Mouse (Mus musculus) liver, postnatal 0 days (tissue): ENCODE data around the gene Chsy1. TPM values are rescaled to one million over a fixed set of nuclear protein-coding genes. Genes with fewer than 3 reads are reported as not detected.
A peak's percentile ranks its signal among the peaks of the same experiment; 100 is the strongest.

Experiments
- ATAC-seq: fragments of 200-750 bp; cut with Nextera tagmentation; 2 replicates; pipeline ENCODE4 v1.8.0; 2017; ENCODE audit warnings: mild to moderate bottlenecking, moderate library complexity
- DNase-seq: peaks from one replicate; pipeline ENCODE4 v3.0.0-alpha.2; 2016
- H3K27ac ChIP-seq: fragments of 300-500 bp; sonication (generic); 2 replicates; pipeline ENCODE4 v1.5.1; 2014; ENCODE audit warnings: antibody characterized with exemption, moderate library complexity, mild to moderate bottlenecking, low read depth
- H3K27me3 ChIP-seq: fragments of 300-500 bp; sonication (generic); 2 replicates; pipeline ENCODE4 v1.6.1; 2014; ENCODE audit warnings: low read length, control low read depth, mixed read lengths; ENCODE audit not compliant: insufficient read depth
- H3K36me3 ChIP-seq: fragments of 300-500 bp; sonication (generic); replicated peaks from 2 replicates; pipeline ENCODE4 v1.6.1; 2014; ENCODE audit warnings: mild to moderate bottlenecking, control low read depth, low read length, moderate library complexity, mixed read lengths; ENCODE audit not compliant: insufficient read depth
- H3K4me1 ChIP-seq: fragments of 300-500 bp; sonication (generic); 2 replicates; pipeline ENCODE4 v1.6.1; 2014; ENCODE audit warnings: antibody characterized with exemption, mild to moderate bottlenecking, control low read depth; ENCODE audit not compliant: insufficient read depth
- H3K4me2 ChIP-seq: fragments of 300-500 bp; sonication (generic); 2 replicates; pipeline ENCODE4 v1.6.1; 2014; ENCODE audit warnings: low read depth, mild to moderate bottlenecking, low read length, moderate library complexity, mixed read lengths
- H3K4me3 ChIP-seq: fragments of 300-500 bp; sonication (generic); 2 replicates; pipeline ENCODE4 v1.5.1; 2014; ENCODE audit warnings: low read depth, low read length
- H3K9ac ChIP-seq: fragments of 300-500 bp; sonication (generic); replicated peaks from 2 replicates; pipeline ENCODE4 v1.6.1; 2014; ENCODE audit warnings: mild to moderate bottlenecking, moderate library complexity
- H3K9me3 ChIP-seq: fragments of 300-500 bp; sonication (generic); 2 replicates; pipeline ENCODE4 v1.6.1; 2016; ENCODE audit warnings: mild to moderate bottlenecking, control low read depth, low read length, mixed read lengths
- CTCF ChIP-seq: sonication (generic); IDR thresholded peaks from 2 replicates; pipeline ENCODE4 v1.5.1; 2016; ENCODE audit warnings: antibody characterized with exemption, low read depth
- EP300 ChIP-seq: IDR thresholded peaks from 2 replicates; pipeline ENCODE4 v1.6.1; 2016; ENCODE audit warnings: antibody characterized with exemption, low read depth, mild to moderate bottlenecking
- WGBS: fragments of 180-500 bp; shearing (Covaris S2); extraction: QIAGEN DNeasy Blood & Tissue Kit; methylation state at CpG from one replicate; pipeline ENCODE4 v1.1.7; 2014; ENCODE audit not compliant: insufficient replicate concordance; 5-methylcytosine and 5-hydroxymethylcytosine counted together
- polyA plus RNA-seq: library from polyadenylated mRNA; unstranded; fragments of >200 nt; fragmentation: Nextera tagmentation; extraction: Ambion mirVana; gene quantifications from 2 replicates; pipeline ENCODE4 v1.2.1, GENCODE M21; 2015

The Chsy1 gene
- polyA plus RNA-seq, 1 experiment from 2014 or later, result 5.0 TPM

GRCm38 (mm10) chr7:66080231-66080613 lies 29.1 kb upstream of the Chsy1 start:
- no peak for TF ChIP-seq EP300
- TF ChIP-seq CTCF, result peak; percentile 29; the same call in 1 of the 2 replicates
- DNase-seq, result no peak
- Histone ChIP-seq H3K4me2 (peak overlapping the region; percentile 86), H3K36me3 (peaks cover 32% of the 10 kb centered on the region), H3K9me3 (no peaks in the 10 kb centered on the region), H3K4me3 (peak overlapping the region; percentile 78), H3K9ac (peak overlapping the region; percentile 82), H3K4me1 (peaks cover 29% of the 10 kb centered on the region), H3K27me3 (no peaks in the 10 kb centered on the region), H3K27ac (peak overlapping the region; percentile 88)
- no peak for ATAC-seq
- WGBS, result 35% methylated on average over 5 of the region's 5 CpGs

- no peak overlapping the region for H3K4me3 ChIP-seq
- no peak for TF ChIP-seq CTCF
- TF ChIP-seq EP300, result no peak
- no peak overlapping the region for H3K9ac ChIP-seq
- H3K36me3 ChIP-seq, result peaks cover 51% of the 10 kb centered on the region
- H3K27me3 ChIP-seq, result no peaks in the 10 kb centered on the region
- H3K4me2 ChIP-seq, result no peak overlapping the region
- H3K27ac ChIP-seq, result no peak overlapping the region
- DNase-seq (no peak), ATAC-seq (no peak)
- H3K4me1 ChIP-seq, result peaks cover 14% of the 10 kb centered on the region
- H3K9me3 ChIP-seq, result no peaks in the 10 kb centered on the region
- 75% methylated on average over 6 of the region's 6 CpGs for WGBS
These were observed 25.6 kb upstream of the Chsy1 start for GRCm38 (mm10) chr7:66083757-66084156.

GRCm38 (mm10) chr7:66084546-66084945 lies 24.8 kb upstream of the Chsy1 start:
- no peak for DNase-seq
- peaks cover 58% of the 10 kb centered on the region for H3K36me3 ChIP-seq
- 73% methylated on average over 7 of the region's 7 CpGs for WGBS
- H3K4me3 ChIP-seq, result no peak overlapping the region
- H3K9ac ChIP-seq, result no peak overlapping the region
- no peaks in the 10 kb centered on the region for H3K27me3 ChIP-seq
- H3K4me1 ChIP-seq, result peaks cover 14% of the 10 kb centered on the region
- H3K9me3 ChIP-seq, result no peaks in the 10 kb centered on the region
- no peak for TF ChIP-seq EP300
- no peak for TF ChIP-seq CTCF
- ATAC-seq, result no peak
- no peak overlapping the region for H3K27ac ChIP-seq
- no peak overlapping the region for H3K4me2 ChIP-seq

GRCm38 (mm10) chr7:66087652-66088051 lies 21.7 kb upstream of the Chsy1 start:
- Histone ChIP-seq H3K36me3 (peaks cover 63% of the 10 kb centered on the region), H3K27me3 (no peaks in the 10 kb centered on the region), H3K27ac (no peak overlapping the region), H3K4me3 (no peak overlapping the region), H3K4me2 (no peak overlapping the region), H3K4me1 (no peaks in the 10 kb centered on the region), H3K9me3 (no peaks in the 10 kb centered on the region), H3K9ac (no peak overlapping the region)
- 84% methylated on average over 4 of the region's 4 CpGs for WGBS
- no peak for TF ChIP-seq CTCF
- TF ChIP-seq EP300, result no peak
- DNase-seq (no peak), ATAC-seq (no peak)

- ATAC-seq (no peak), DNase-seq (no peak)
- H3K9ac ChIP-seq, result no peak overlapping the region
- no peaks in the 10 kb centered on the region for H3K9me3 ChIP-seq
- no peak overlapping the region for H3K4me2 ChIP-seq
- 80% methylated on average over 2 of the region's 2 CpGs for WGBS
- TF ChIP-seq CTCF (no peak), EP300 (no peak)
- H3K27ac ChIP-seq, result no peak overlapping the region
- H3K27me3 ChIP-seq, result no peaks in the 10 kb centered on the region
- no peak overlapping the region for H3K4me3 ChIP-seq
- H3K4me1 ChIP-seq, result no peaks in the 10 kb centered on the region
- H3K36me3 ChIP-seq, result peaks cover 60% of the 10 kb centered on the region
These were observed 21.2 kb upstream of the Chsy1 start for GRCm38 (mm10) chr7:66088077-66088476.

- peaks cover 41% of the 10 kb centered on the region for H3K36me3 ChIP-seq
- ATAC-seq (no peak), DNase-seq (no peak)
- no peak overlapping the region for H3K27ac ChIP-seq
- no peak for TF ChIP-seq EP300
- no peak for TF ChIP-seq CTCF
- H3K4me3 ChIP-seq, result no peak overlapping the region
- H3K4me2 ChIP-seq, result no peak overlapping the region
- no peak overlapping the region for H3K9ac ChIP-seq
- H3K9me3 ChIP-seq, result no peaks in the 10 kb centered on the region
- WGBS, result 85% methylated on average over 11 of the region's 11 CpGs
- no peaks in the 10 kb centered on the region for H3K27me3 ChIP-seq
- no peaks in the 10 kb centered on the region for H3K4me1 ChIP-seq
These were observed 18.6 kb upstream of the Chsy1 start for GRCm38 (mm10) chr7:66090676-66091190.

- H3K27me3 ChIP-seq, result no peaks in the 10 kb centered on the region
- no peak overlapping the region for H3K4me2 ChIP-seq
- peaks cover 35% of the 10 kb centered on the region for H3K36me3 ChIP-seq
- TF ChIP-seq EP300, result no peak
- TF ChIP-seq CTCF, result no peak
- ATAC-seq, result no peak; the same call in 1 of the 2 replicates
- H3K4me3 ChIP-seq, result no peak overlapping the region
- no peaks in the 10 kb centered on the region for H3K9me3 ChIP-seq
- H3K4me1 ChIP-seq, result no peaks in the 10 kb centered on the region
- H3K27ac ChIP-seq, result no peak overlapping the region
- 73% methylated on average over 7 of the region's 7 CpGs for WGBS
- H3K9ac ChIP-seq, result no peak overlapping the region
- no peak for DNase-seq
These were observed 17.8 kb upstream of the Chsy1 start for GRCm38 (mm10) chr7:66091553-66091952.
